Mouse (Mus musculus) frontal cortex, postnatal 36 days (tissue): ENCODE data around the gene Cep135.

Source experiments
- DNase-seq, 2 experiments: peaks; one replicate each; pipeline ENCODE4 v3.0.0; 2022; ENCODE audit warnings: low spot score in 2 of 2

The Cep135 gene

GRCm38 (mm10) chr5:76645091-76645868, 56.8 kb downstream of the Cep135 start:
- no peak for DNase-seq

GRCm38 (mm10) chr5:76649897-76650296, 61.4 kb downstream of the Cep135 start:
- DNase-seq = no peak

- no peak for DNase-seq
These were observed 62.7 kb downstream of the Cep135 start for GRCm38 (mm10) chr5:76651151-76651725.

- no peak for DNase-seq
These were observed 67.7 kb downstream of the Cep135 start, which contains the start of gene C530008M17Rik for GRCm38 (mm10) chr5:76656212-76656611. Gene C530008M17Rik, plus strand, starts transcription at chr5:76656512.

GRCm38 (mm10) chr5:76657245-76658083, 69.0 kb downstream of the Cep135 start:
- DNase-seq = peak; percentile 70 to 71

GRCm38 (mm10) chr5:76658084-76658934, 69.8 kb downstream of the Cep135 start:
- peak; percentile 17 to 40 for DNase-seq

- no peak for DNase-seq
These were observed 71.6 kb downstream of the Cep135 start for GRCm38 (mm10) chr5:76659958-76660635.

- DNase-seq = no peak
These were observed 72.8 kb downstream of the Cep135 start for GRCm38 (mm10) chr5:76661310-76661709.

GRCm38 (mm10) chr5:76664936-76665335, 76.4 kb downstream of the Cep135 start:
- no peak for DNase-seq

- DNase-seq = no peak
These were observed 76.9 kb downstream of the Cep135 start for GRCm38 (mm10) chr5:76665421-76665820.

- DNase-seq = no peak
These were observed 77.7 kb downstream of the Cep135 start for GRCm38 (mm10) chr5:76666026-76666756.

GRCm38 (mm10) chr5:76668118-76668517, 79.6 kb downstream of the Cep135 start:
- DNase-seq = no peak

GRCm38 (mm10) chr5:76668547-76668946, 80.0 kb downstream of the Cep135 start:
- no peak for DNase-seq

- DNase-seq = no peak
These were observed 81.7 kb downstream of the Cep135 start for GRCm38 (mm10) chr5:76670183-76670582.

GRCm38 (mm10) chr5:76674022-76674653, 85.6 kb downstream of the Cep135 start:
- no peak for DNase-seq

GRCm38 (mm10) chr5:76675369-76675768, 86.9 kb downstream of the Cep135 start:
- DNase-seq = no peak

GRCm38 (mm10) chr5:76680959-76681358, 92.5 kb downstream of the Cep135 start:
- no peak for DNase-seq

GRCm38 (mm10) chr5:76681895-76682656, 93.6 kb downstream of the Cep135 start:
- no peak for DNase-seq

- DNase-seq = no peak
These were observed 95.0 kb downstream of the Cep135 start for GRCm38 (mm10) chr5:76683455-76683854.
